Mouse (Mus musculus) CH12.LX (cell line): ENCODE measurements around the gene Pik3c2b. TPM values are rescaled to one million over a fixed set of nuclear protein-coding genes. Genes with fewer than 3 reads are reported as not detected.

Experiments
- DNase-seq: peaks from one replicate; pipeline ENCODE4 v3.0.0-alpha.2; 2013; ENCODE audit errors: extremely low read depth
- H3K27ac ChIP-seq: 2 replicates; pipeline ENCODE4 v1.5.1; 2012; ENCODE audit warnings: low read depth, mild to moderate bottlenecking, control low read depth, moderate library complexity; ENCODE audit not compliant: insufficient read depth
- H3K27me3 ChIP-seq: replicated peaks from 2 replicates; pipeline ENCODE3; 2012; ENCODE audit warnings: inconsistent platforms
- H3K36me3 ChIP-seq, 2 experiments: replicated peaks in 1 of 2; 2 replicates each; pipeline versions ENCODE3 to v1.6.1; 2012; ENCODE audit warnings: inconsistent platforms in 1 of 2, low read length in 1 of 2, mild to moderate bottlenecking in 1 of 2, mixed read lengths in 1 of 2, moderate library complexity in 1 of 2; ENCODE audit not compliant: control insufficient read depth in 1 of 2, insufficient read depth in 1 of 2
- H3K4me1 ChIP-seq, 2 experiments: 2 replicates each; pipeline ENCODE4 v1.6.1; 2012; ENCODE audit warnings: inconsistent platforms in 1 of 2, moderate library complexity in 1 of 2; ENCODE audit not compliant: insufficient read depth in 2 of 2, control insufficient read depth in 1 of 2
- H3K4me2 ChIP-seq: 2 replicates; pipeline ENCODE4 v1.6.1; 2012; ENCODE audit warnings: low read depth, mild to moderate bottlenecking, control low read depth; ENCODE audit not compliant: poor library complexity, insufficient read depth, severe bottlenecking
- H3K4me3 ChIP-seq, 3 experiments: fragments of 150-350 bp in 1 of 3; sonication (generic) in 1 of 3; replicated peaks in 1 of 3; 2 replicates each; pipeline versions ENCODE3 to v1.5.1; 2011 to 2012; ENCODE audit warnings: low read depth in 2 of 3, low read length in 2 of 3, mild to moderate bottlenecking in 2 of 3, moderate library complexity in 2 of 3, control low read depth in 1 of 3, improper control_type of control experiment in 1 of 3, inconsistent platforms in 1 of 3, mixed read lengths in 1 of 3; ENCODE audit not compliant: poor library complexity in 1 of 3
- H3K79me2 ChIP-seq: replicated peaks from 2 replicates; pipeline ENCODE4 v1.6.1; 2012; ENCODE audit warnings: mild to moderate bottlenecking, moderate library complexity; ENCODE audit not compliant: control insufficient read depth, poor library complexity, insufficient read depth, severe bottlenecking; ENCODE audit errors: extremely low read depth
- H3K9ac ChIP-seq: 2 replicates; pipeline ENCODE4 v1.6.1; 2012; ENCODE audit warnings: low read depth, mild to moderate bottlenecking, control low read depth, moderate library complexity; ENCODE audit not compliant: insufficient read depth
- H3K9me3 ChIP-seq: replicated peaks from 2 replicates; pipeline ENCODE3; 2012; ENCODE audit warnings: low read length, inconsistent platforms, mixed read lengths
- BHLHE40 ChIP-seq: IDR thresholded peaks from 2 replicates; pipeline ENCODE4 v1.6.1; 2011; ENCODE audit warnings: mild to moderate bottlenecking, low read depth, low read length, improper control_type of control experiment
- CHD1 ChIP-seq: IDR thresholded peaks from 2 replicates; pipeline ENCODE4 v1.6.1; 2012; ENCODE audit warnings: low read depth, low read length, improper control_type of control experiment, inconsistent platforms
- E2F4 ChIP-seq: IDR thresholded peaks from 2 replicates; pipeline ENCODE4 v1.6.1; 2011; ENCODE audit warnings: low read depth, low read length, improper control_type of control experiment; ENCODE audit not compliant: insufficient replicate concordance
- ELF1 ChIP-seq: IDR thresholded peaks from 2 replicates; pipeline ENCODE4 v1.6.1; 2014; ENCODE audit warnings: low read depth, mild to moderate bottlenecking, inconsistent platforms, low read length, improper control_type of control experiment
- EP300 ChIP-seq: IDR thresholded peaks from 2 replicates; pipeline ENCODE4 v1.6.1; 2011; ENCODE audit warnings: low read length, improper control_type of control experiment
- ETS1 ChIP-seq: conservative IDR thresholded peaks from 2 replicates; pipeline ENCODE4 v1.6.1; 2012; ENCODE audit warnings: low read depth, mild to moderate bottlenecking, inconsistent platforms, low read length, improper control_type of control experiment, moderate library complexity
- GABPA ChIP-seq: IDR thresholded peaks from 2 replicates; pipeline ENCODE4 v1.6.1; 2012; ENCODE audit warnings: low read depth, low read length, improper control_type of control experiment, inconsistent platforms; ENCODE audit not compliant: insufficient replicate concordance
- JUN ChIP-seq: IDR thresholded peaks from 2 replicates; pipeline ENCODE4 v1.6.1; 2011; ENCODE audit warnings: low read depth, mild to moderate bottlenecking, low read length, improper control_type of control experiment, moderate library complexity; ENCODE audit not compliant: insufficient read depth
- JUND ChIP-seq: conservative IDR thresholded peaks from 2 replicates; pipeline ENCODE4 v1.6.1; 2011; ENCODE audit warnings: low read depth, low read length, improper control_type of control experiment
- MAFK ChIP-seq: IDR thresholded peaks from 2 replicates; pipeline ENCODE4 v1.6.1; 2011; ENCODE audit warnings: low read length, improper control_type of control experiment; ENCODE audit not compliant: insufficient replicate concordance
- MAX ChIP-seq: IDR thresholded peaks from 2 replicates; pipeline ENCODE4 v1.6.1; 2011; ENCODE audit warnings: low read length, improper control_type of control experiment
- MAZ ChIP-seq: IDR thresholded peaks from 2 replicates; pipeline ENCODE4 v1.6.1; 2012; ENCODE audit warnings: low read depth, mild to moderate bottlenecking, inconsistent platforms, low read length, improper control_type of control experiment, moderate library complexity
- NRF1 ChIP-seq: IDR thresholded peaks from 2 replicates; pipeline ENCODE4 v1.6.1; 2014; ENCODE audit warnings: low read depth, mild to moderate bottlenecking, inconsistent platforms, low read length, improper control_type of control experiment, moderate library complexity
- POLR2AphosphoS2 ChIP-seq: IDR thresholded peaks from 2 replicates; pipeline ENCODE4 v1.6.1; 2011; ENCODE audit warnings: low read depth, low read length, improper control_type of control experiment
- RAD21 ChIP-seq: IDR thresholded peaks from 2 replicates; pipeline ENCODE4 v1.6.1; 2011; ENCODE audit warnings: low read depth, mild to moderate bottlenecking, low read length, improper control_type of control experiment, moderate library complexity
- SIN3A ChIP-seq: IDR thresholded peaks from 2 replicates; pipeline ENCODE4 v1.6.1; 2012; ENCODE audit warnings: low read length, improper control_type of control experiment, inconsistent platforms
- ZKSCAN1 ChIP-seq: IDR thresholded peaks from 2 replicates; pipeline ENCODE4 v1.6.1; 2012; ENCODE audit warnings: low read depth, inconsistent platforms, low read length, improper control_type of control experiment, borderline replicate concordance
- ZMIZ1 ChIP-seq: IDR thresholded peaks from 2 replicates; pipeline ENCODE4 v1.6.1; 2012; ENCODE audit warnings: low read depth, mild to moderate bottlenecking, inconsistent platforms, low read length, improper control_type of control experiment
- ZNF384 ChIP-seq: IDR thresholded peaks from 2 replicates; pipeline ENCODE4 v1.6.1; 2012; ENCODE audit warnings: low read depth, low read length, improper control_type of control experiment, inconsistent platforms
- dilution Hi-C: fragments of 300-500 bp; cut with MboI; formaldehyde crosslinking; loops from 2 replicates; pipeline ENCODE4 v1.14.3; 2020; ENCODE audit warnings: low sequenced_read_pairs; ENCODE audit not compliant: extremely low pct_unique_long_range_greater_than_20kb, extremely low pct_ligation_motif_present
- in situ Hi-C: fragments of 300-500 bp; cut with MboI; formaldehyde crosslinking; loops from 3 replicates; pipeline ENCODE4 v1.14.3; 2019; ENCODE audit warnings: low sequenced_read_pairs, low pct_ligation_motif_present, low pct_unique_long_range_greater_than_20kb, mixed read lengths
- polyA plus RNA-seq: library from polyadenylated mRNA; unstranded; fragments of >175 nt; gene quantifications from 2 replicates; pipeline ENCODE4 v1.2.1, GENCODE M21; 2012; ENCODE audit warnings: low read depth; ENCODE audit not compliant: insufficient read length
- total RNA-seq, 2 experiments: library from RNA; depleted of rRNA; stranded (reverse); fragments of 300-350 nt in 1 of 2; fragments of >200 nt in 1 of 2; gene quantifications; 2 replicates each; pipeline ENCODE4 v1.2.3; 2012 to 2014

Gene Pik3c2b
- total and polyA plus RNA-seq, 3 experiments: 8.7 to 16.5 (median 12.0) TPM

GRCm38 (mm10) chr1:133132388-133133326 is 87.2 kb downstream of the Pik3c2b start:
- in situ Hi-C loops: no loop called here
- DNase-seq: no peak
- no peaks in the 10 kb centered on the region for H3K9me3 ChIP-seq
- H3K36me3 ChIP-seq: peaks cover 38 to 44% of the 10 kb centered on the region in 2 experiments
- no peak overlapping the region for H3K27ac ChIP-seq
- peaks cover 4 to 22% of the 10 kb centered on the region in 2 experiments; a peak in 3 of 4 replicates for H3K4me1 ChIP-seq
- dilution Hi-C loops: no loop called here
- peaks cover 65% of the 10 kb centered on the region for H3K79me2 ChIP-seq
- H3K4me3 ChIP-seq: peak overlapping the region; percentile 94 to 99 (median 98)
- H3K27me3 ChIP-seq: no peaks in the 10 kb centered on the region
- no peak for TF ChIP-seq ZKSCAN1
- peak; percentile 6 for TF ChIP-seq SIN3A
- TF ChIP-seq CHD1: peak; percentile 55; the same call in 1 of the 2 replicates
- TF ChIP-seq, all 38 proteins: peak for 2
- H3K4me2 ChIP-seq: peak overlapping the region; percentile 91
- peak overlapping the region; percentile 91 for H3K9ac ChIP-seq

DNA sequence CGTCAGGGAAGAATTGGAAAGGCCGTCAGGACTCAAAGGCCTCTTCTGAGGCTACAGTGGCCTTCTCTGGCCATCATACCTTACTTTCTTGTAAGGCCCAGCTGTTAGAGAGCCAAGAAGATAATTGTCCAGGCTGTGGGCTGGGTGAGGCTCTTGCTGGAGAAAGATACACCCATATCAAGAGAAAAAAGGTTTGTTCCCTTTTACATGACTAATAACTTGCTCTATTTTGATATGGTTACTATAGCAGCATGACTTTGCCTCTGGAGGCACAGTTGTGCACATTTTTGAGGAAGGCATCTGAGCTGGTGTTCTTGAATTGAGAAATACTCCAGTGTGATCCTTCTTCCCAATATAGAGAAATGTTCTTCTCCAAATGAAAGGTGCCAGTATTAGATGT is 88.0 kb downstream of the Pik3c2b start:
- dilution Hi-C loops: no loop called here
- no peak for DNase-seq
- Histone ChIP-seq H3K79me2 (peaks cover 72% of the 10 kb centered on the region), H3K27ac (no peak overlapping the region), H3K4me3 (peak overlapping the region; percentile 94 to 99 (median 98)), H3K36me3 (peaks cover 44 to 52% of the 10 kb centered on the region in 2 experiments), H3K9ac (peak overlapping the region; percentile 91), H3K27me3 (no peaks in the 10 kb centered on the region), H3K9me3 (no peaks in the 10 kb centered on the region), H3K4me1 (peaks cover 4 to 28% of the 10 kb centered on the region in 2 experiments; a peak in 3 of 4 replicates), H3K4me2 (peak overlapping the region; percentile 91)
- in situ Hi-C loops: no loop called here
- TF ChIP-seq MAX (no peak), MAZ (no peak), JUN (no peak), ELF1 (no peak), ZMIZ1 (no peak), ETS1 (no peak), E2F4 (no peak), CHD1 (no peak), MAFK (no peak), ZNF384 (no peak), NRF1 (no peak), BHLHE40 (no peak), JUND (no peak), RAD21 (no peak), GABPA (no peak), EP300 (no peak), POLR2AphosphoS2 (no peak)
